Mouse (Mus musculus) CH12.LX (cell line): ENCODE data around the gene Ints1. TPM values are rescaled to one million over a fixed set of nuclear protein-coding genes. Genes with fewer than 3 reads are reported as not detected.

Source experiments
- DNase-seq: peaks from one replicate; pipeline ENCODE4 v3.0.0-alpha.2; 2013; ENCODE audit errors: extremely low read depth
- H3K27ac ChIP-seq: 2 replicates; pipeline ENCODE4 v1.5.1; 2012; ENCODE audit warnings: low read depth, mild to moderate bottlenecking, control low read depth, moderate library complexity; ENCODE audit not compliant: insufficient read depth
- H3K27me3 ChIP-seq: replicated peaks from 2 replicates; pipeline ENCODE3; 2012; ENCODE audit warnings: inconsistent platforms
- H3K36me3 ChIP-seq, 2 experiments: replicated peaks in 1 of 2; 2 replicates each; pipeline versions ENCODE3 to v1.6.1; 2012; ENCODE audit warnings: inconsistent platforms in 1 of 2, low read length in 1 of 2, mild to moderate bottlenecking in 1 of 2, mixed read lengths in 1 of 2, moderate library complexity in 1 of 2; ENCODE audit not compliant: control insufficient read depth in 1 of 2, insufficient read depth in 1 of 2
- H3K4me1 ChIP-seq, 2 experiments: 2 replicates each; pipeline ENCODE4 v1.6.1; 2012; ENCODE audit warnings: inconsistent platforms in 1 of 2, moderate library complexity in 1 of 2; ENCODE audit not compliant: insufficient read depth in 2 of 2, control insufficient read depth in 1 of 2
- H3K4me2 ChIP-seq: 2 replicates; pipeline ENCODE4 v1.6.1; 2012; ENCODE audit warnings: low read depth, mild to moderate bottlenecking, control low read depth; ENCODE audit not compliant: poor library complexity, insufficient read depth, severe bottlenecking
- H3K4me3 ChIP-seq, 3 experiments: fragments of 150-350 bp in 1 of 3; sonication (generic) in 1 of 3; replicated peaks in 1 of 3; 2 replicates each; pipeline versions ENCODE3 to v1.5.1; 2011 to 2012; ENCODE audit warnings: low read depth in 2 of 3, low read length in 2 of 3, mild to moderate bottlenecking in 2 of 3, moderate library complexity in 2 of 3, control low read depth in 1 of 3, improper control_type of control experiment in 1 of 3, inconsistent platforms in 1 of 3, mixed read lengths in 1 of 3; ENCODE audit not compliant: poor library complexity in 1 of 3
- H3K79me2 ChIP-seq: replicated peaks from 2 replicates; pipeline ENCODE4 v1.6.1; 2012; ENCODE audit warnings: mild to moderate bottlenecking, moderate library complexity; ENCODE audit not compliant: control insufficient read depth, poor library complexity, insufficient read depth, severe bottlenecking; ENCODE audit errors: extremely low read depth
- H3K9ac ChIP-seq: 2 replicates; pipeline ENCODE4 v1.6.1; 2012; ENCODE audit warnings: low read depth, mild to moderate bottlenecking, control low read depth, moderate library complexity; ENCODE audit not compliant: insufficient read depth
- H3K9me3 ChIP-seq: replicated peaks from 2 replicates; pipeline ENCODE3; 2012; ENCODE audit warnings: low read length, inconsistent platforms, mixed read lengths
- BHLHE40 ChIP-seq: IDR thresholded peaks from 2 replicates; pipeline ENCODE4 v1.6.1; 2011; ENCODE audit warnings: mild to moderate bottlenecking, low read depth, low read length, improper control_type of control experiment
- CHD2 ChIP-seq: IDR thresholded peaks from 2 replicates; pipeline ENCODE4 v1.6.1; 2011; ENCODE audit warnings: low read length, improper control_type of control experiment
- CTCF ChIP-seq, 2 experiments: IDR thresholded peaks in 1 of 2; conservative IDR thresholded peaks in 1 of 2; 2 replicates each; pipeline ENCODE4 v1.5.1; 2011 to 2012; ENCODE audit warnings: low read depth in 2 of 2, low read length in 2 of 2, improper control_type of control experiment in 1 of 2, inconsistent platforms in 1 of 2, mild to moderate bottlenecking in 1 of 2, moderate library complexity in 1 of 2
- ELF1 ChIP-seq: IDR thresholded peaks from 2 replicates; pipeline ENCODE4 v1.6.1; 2014; ENCODE audit warnings: low read depth, mild to moderate bottlenecking, inconsistent platforms, low read length, improper control_type of control experiment
- ETS1 ChIP-seq: conservative IDR thresholded peaks from 2 replicates; pipeline ENCODE4 v1.6.1; 2012; ENCODE audit warnings: low read depth, mild to moderate bottlenecking, inconsistent platforms, low read length, improper control_type of control experiment, moderate library complexity
- JUN ChIP-seq: IDR thresholded peaks from 2 replicates; pipeline ENCODE4 v1.6.1; 2011; ENCODE audit warnings: low read depth, mild to moderate bottlenecking, low read length, improper control_type of control experiment, moderate library complexity; ENCODE audit not compliant: insufficient read depth
- KAT2A ChIP-seq: IDR thresholded peaks from 2 replicates; pipeline ENCODE4 v1.6.1; 2012; ENCODE audit warnings: low read length, improper control_type of control experiment, inconsistent platforms; ENCODE audit not compliant: insufficient replicate concordance
- MAX ChIP-seq: IDR thresholded peaks from 2 replicates; pipeline ENCODE4 v1.6.1; 2011; ENCODE audit warnings: low read length, improper control_type of control experiment
- MEF2A ChIP-seq: IDR thresholded peaks from 2 replicates; pipeline ENCODE4 v1.6.1; 2014; ENCODE audit warnings: low read depth, mild to moderate bottlenecking, inconsistent platforms, low read length, improper control_type of control experiment, borderline replicate concordance
- NRF1 ChIP-seq: IDR thresholded peaks from 2 replicates; pipeline ENCODE4 v1.6.1; 2014; ENCODE audit warnings: low read depth, mild to moderate bottlenecking, inconsistent platforms, low read length, improper control_type of control experiment, moderate library complexity
- PAX5 ChIP-seq: IDR thresholded peaks from 2 replicates; pipeline ENCODE4 v1.6.1; 2012; ENCODE audit warnings: low read length, inconsistent platforms, mixed read lengths
- POLR2AphosphoS2 ChIP-seq: IDR thresholded peaks from 2 replicates; pipeline ENCODE4 v1.6.1; 2011; ENCODE audit warnings: low read depth, low read length, improper control_type of control experiment
- RAD21 ChIP-seq: IDR thresholded peaks from 2 replicates; pipeline ENCODE4 v1.6.1; 2011; ENCODE audit warnings: low read depth, mild to moderate bottlenecking, low read length, improper control_type of control experiment, moderate library complexity
- TBP ChIP-seq: conservative IDR thresholded peaks from 2 replicates; pipeline ENCODE4 v1.6.1; 2011; ENCODE audit warnings: low read depth, low read length, improper control_type of control experiment
- UBTF ChIP-seq: IDR thresholded peaks from 2 replicates; pipeline ENCODE4 v1.6.1; 2012; ENCODE audit warnings: low read depth, mild to moderate bottlenecking, inconsistent platforms, low read length, improper control_type of control experiment, moderate library complexity
- USF1 ChIP-seq: IDR thresholded peaks from 2 replicates; pipeline ENCODE4 v1.6.1; 2014; ENCODE audit warnings: low read depth, mild to moderate bottlenecking, inconsistent platforms, low read length, improper control_type of control experiment
- ZMIZ1 ChIP-seq: IDR thresholded peaks from 2 replicates; pipeline ENCODE4 v1.6.1; 2012; ENCODE audit warnings: low read depth, mild to moderate bottlenecking, inconsistent platforms, low read length, improper control_type of control experiment
- ZNF384 ChIP-seq: IDR thresholded peaks from 2 replicates; pipeline ENCODE4 v1.6.1; 2012; ENCODE audit warnings: low read depth, low read length, improper control_type of control experiment, inconsistent platforms
- dilution Hi-C: fragments of 300-500 bp; cut with MboI; formaldehyde crosslinking; loops from 2 replicates; pipeline ENCODE4 v1.14.3; 2020; ENCODE audit warnings: low sequenced_read_pairs; ENCODE audit not compliant: extremely low pct_unique_long_range_greater_than_20kb, extremely low pct_ligation_motif_present
- in situ Hi-C: fragments of 300-500 bp; cut with MboI; formaldehyde crosslinking; loops from 3 replicates; pipeline ENCODE4 v1.14.3; 2019; ENCODE audit warnings: low sequenced_read_pairs, low pct_ligation_motif_present, low pct_unique_long_range_greater_than_20kb, mixed read lengths
- polyA plus RNA-seq: library from polyadenylated mRNA; unstranded; fragments of >175 nt; gene quantifications from 2 replicates; pipeline ENCODE4 v1.2.1, GENCODE M21; 2012; ENCODE audit warnings: low read depth; ENCODE audit not compliant: insufficient read length
- total RNA-seq, 2 experiments: library from RNA; depleted of rRNA; stranded (reverse); fragments of 300-350 nt in 1 of 2; fragments of >200 nt in 1 of 2; gene quantifications; 2 replicates each; pipeline ENCODE4 v1.2.3; 2012 to 2014

Gene Ints1
- total and polyA plus RNA-seq, 3 experiments, result 19.8 to 88.2 (median 72.1) TPM

GRCm38 (mm10) chr5:139727261-139727660 lies 48.2 kb downstream of the Ints1 start:
- peaks cover 0 to 27% of the 10 kb centered on the region in 2 experiments for H3K36me3 ChIP-seq

GRCm38 (mm10) chr5:139726186-139726585 lies 49.3 kb downstream of the Ints1 start:
- Histone ChIP-seq H3K27me3 (no peaks in the 10 kb centered on the region), H3K36me3 (peaks cover 0 to 27% of the 10 kb centered on the region in 2 experiments), H3K27ac (no peak overlapping the region), H3K4me3 (no peak overlapping the region), H3K4me2 (no peak overlapping the region)
- in situ Hi-C loops (no loop called here), dilution Hi-C loops (no loop called here)
- TF ChIP-seq ZNF384 (no peak), JUN (peak; percentile 32), USF1 (no peak), CHD2 (no peak), KAT2A (no peak), PAX5 (no peak), CTCF (conservative IDR thresholded peaks at IDR 0.05 in 1 of 2, IDR thresholded peaks at IDR 0.05 in 1 of 2; ENCODE audit: low read depth in 2 of 2, low read length in 2 of 2) (0 out of 4 replicates have a peak, but pooled peaks of 1 of the 2 experiments have one; percentile 4)
- TF ChIP-seq, all 38 proteins: peak for 2
- Histone ChIP-seq H3K9me3 (no peaks in the 10 kb centered on the region), H3K4me1 (peaks cover 31 to 76% of the 10 kb centered on the region in 2 experiments), H3K79me2 (no peaks in the 10 kb centered on the region), H3K9ac (no peak overlapping the region)
- no peak for DNase-seq

More at GRCm38 (mm10) chr5:139727261-139727660, 48.2 kb downstream of the Ints1 start:
- in situ Hi-C loops, result no loop called here
- Histone ChIP-seq H3K4me1 (peaks cover 34 to 84% of the 10 kb centered on the region in 2 experiments), H3K27me3 (no peaks in the 10 kb centered on the region), H3K9me3 (no peaks in the 10 kb centered on the region), H3K4me2 (no peak overlapping the region), H3K79me2 (no peaks in the 10 kb centered on the region), H3K27ac (no peak overlapping the region), H3K4me3 (no peak overlapping the region), H3K9ac (no peak overlapping the region)
- TF ChIP-seq RAD21 (no peak), TBP (no peak), BHLHE40 (no peak), MAX (no peak), ZMIZ1 (no peak), ZNF384 (no peak), USF1 (no peak), MEF2A (no peak), NRF1 (no peak), POLR2AphosphoS2 (no peak), ETS1 (no peak), UBTF (no peak), ELF1 (no peak), CTCF (conservative IDR thresholded peaks at IDR 0.05 in 1 of 2, IDR thresholded peaks at IDR 0.05 in 1 of 2; ENCODE audit: low read depth in 2 of 2, low read length in 2 of 2) (no peak)
- dilution Hi-C loops, result no loop called here
- no peak for DNase-seq
